Mouse (Mus musculus) adrenal gland, adult (tissue): ENCODE data around the gene Tdpoz5.
"Not testable (repeated sequence)": the region's sequence is repeated elsewhere in the genome, so short reads cannot be mapped to it uniquely, and the experiment has no call there.

Source experiments
- DNase-seq, 2 experiments: peaks; one replicate each; pipeline ENCODE4 v3.0.0; 2022 to 2023; ENCODE audit warnings: low spot score in 1 of 2; ENCODE audit not compliant: inconsistent age in 2 of 2

The Tdpoz5 gene

DNA sequence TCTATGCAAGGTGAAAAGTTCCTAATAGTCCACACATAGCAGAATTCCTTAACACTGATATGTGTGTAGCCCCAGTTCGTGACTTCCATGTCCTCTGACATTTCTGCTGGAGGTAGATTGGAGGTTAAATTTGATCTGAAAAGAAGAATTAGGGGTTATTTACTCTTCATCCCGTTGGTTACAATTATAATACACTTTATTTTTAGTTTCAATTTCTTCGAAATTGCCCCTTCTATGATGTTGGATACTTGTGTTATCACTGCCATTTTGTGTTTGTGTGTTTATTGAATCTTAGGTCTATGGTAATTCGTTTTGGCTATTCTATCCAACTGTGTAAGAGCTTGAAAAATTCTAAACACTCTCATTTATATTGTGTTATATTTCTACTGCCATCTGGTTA lies at the start of gene Tdpoz5:
Gene Tdpoz5, minus strand, starts transcription at position 101 of the 400 bp plus-strand sequence.
- DNase-seq: not testable (repeated sequence)

DNA sequence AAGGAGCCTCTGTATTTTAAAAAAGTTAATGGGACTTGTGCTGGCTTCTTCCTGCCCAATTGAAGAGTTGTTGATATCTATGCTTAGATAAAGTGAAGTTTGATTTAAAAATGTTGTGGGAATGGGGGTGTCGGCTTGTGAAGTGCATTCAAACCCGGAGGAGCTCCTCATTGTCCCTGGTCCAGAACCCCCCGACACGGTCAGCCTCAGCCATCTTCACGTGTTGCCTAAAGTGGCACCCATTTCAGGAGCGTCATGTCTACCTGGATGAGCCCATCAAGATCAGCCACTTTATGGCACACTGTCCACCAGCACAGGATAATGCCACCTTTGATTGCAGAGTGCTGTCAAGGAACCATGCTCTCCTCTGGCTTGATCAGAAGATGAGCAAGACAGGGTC lies 7.8 kb upstream of the Tdpoz5 start:
- not testable (repeated sequence) for DNase-seq

DNA sequence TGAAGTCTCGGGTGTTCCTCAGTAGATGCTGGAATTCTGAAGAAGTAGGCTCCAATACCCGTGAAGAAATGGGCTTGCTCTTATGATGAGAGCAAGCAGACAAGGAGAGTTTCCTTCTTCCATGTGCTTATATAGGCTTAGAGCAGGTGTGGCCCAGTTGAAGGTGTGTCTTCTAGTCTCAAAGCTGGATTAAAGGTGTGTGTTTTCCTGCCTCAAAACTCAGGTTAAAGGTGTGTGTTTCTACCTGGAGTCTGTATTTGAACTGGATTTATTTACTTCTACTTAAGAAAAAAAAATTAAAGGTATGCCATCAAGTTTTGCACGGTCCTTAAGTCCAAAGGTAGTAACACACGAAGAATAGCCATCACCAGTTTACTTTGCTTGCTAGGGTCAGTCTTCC lies 17.7 kb downstream of the Tdpoz5 start, which contains the start of gene Gm9117:
Gene Gm9117, minus strand, starts transcription at position 101 of the 400 bp plus-strand sequence.
- not testable (repeated sequence) for DNase-seq

DNA sequence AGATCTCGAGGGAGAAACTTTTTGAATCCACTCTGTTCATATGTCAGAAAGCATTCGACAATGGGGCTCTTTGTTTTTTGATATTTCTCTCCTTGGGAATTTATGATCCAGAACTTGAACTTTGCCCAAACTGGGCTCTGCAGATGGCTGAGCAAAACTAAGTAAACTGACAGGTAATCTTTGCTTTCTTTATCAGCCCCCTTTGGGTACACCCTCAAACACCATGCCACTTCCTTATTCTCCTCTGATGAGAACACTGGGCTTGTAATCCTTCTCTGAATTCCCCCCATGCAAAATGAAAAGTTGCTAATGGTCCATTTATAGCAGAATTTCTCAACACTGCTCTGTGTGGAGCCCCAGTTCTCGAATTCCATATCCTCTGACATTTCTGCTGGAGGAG lies 22.7 kb downstream of the Tdpoz5 start:
- not testable (repeated sequence) for DNase-seq
